Mouse (Mus musculus): Measurements from ENCODE around the gene Cyp2f2. TPM values are rescaled to one million over a fixed set of nuclear protein-coding genes. Genes with fewer than 3 reads are reported as not detected.

Gene Cyp2f2
- total and polyA plus RNA-seq, 3 experiments: 2.1 to 993 (median 752) TPM

GRCm38 (mm10) chr7:27178324-27179216 is 58.9 kb downstream of the Cyp2f2 start, which contains the start of gene Rab4b:
Gene Rab4b, minus strand, starts transcription at chr7:27178896.
- peak; percentile 99 for DNase-seq

DNA sequence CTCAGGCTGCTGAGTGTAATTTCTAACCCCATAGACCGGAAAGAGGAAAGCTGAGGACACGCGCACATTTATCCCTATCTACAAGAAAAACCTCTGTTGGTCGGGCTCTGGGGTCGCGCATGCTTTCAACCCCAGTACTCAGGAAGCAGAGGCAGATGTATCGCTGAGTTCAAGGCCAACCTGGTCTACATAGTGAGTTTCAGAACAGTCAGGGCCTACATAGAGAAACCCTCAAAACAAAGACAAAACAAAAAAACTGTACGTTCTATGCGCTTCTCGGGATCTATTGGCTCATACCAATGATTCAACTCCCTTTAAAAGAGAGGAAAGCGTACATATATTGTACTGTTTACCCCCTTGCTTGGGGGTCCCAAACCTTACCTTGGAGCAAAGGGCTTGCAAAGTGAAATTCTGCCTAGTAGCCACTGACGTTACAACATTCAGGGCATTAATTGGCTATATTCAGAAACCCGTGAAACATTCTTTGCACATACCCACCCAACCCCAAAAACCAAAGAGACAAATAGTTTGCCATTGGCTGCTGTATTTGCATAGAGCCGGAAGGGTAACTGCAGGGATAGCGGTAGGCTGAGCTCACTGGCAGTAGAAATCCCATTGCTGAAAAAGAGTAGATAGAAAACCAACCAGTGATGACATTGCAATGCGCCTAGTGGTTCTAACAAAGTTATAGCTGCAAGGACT is 59.7 kb downstream of the Cyp2f2 start:
- no peak for DNase-seq

GRCm38 (mm10) chr7:27180036-27180435 is 60.3 kb downstream of the Cyp2f2 start:
- DNase-seq: peak; percentile 72

- no peak for DNase-seq
Observed at GRCm38 (mm10) chr7:27180837-27181695, 61.4 kb downstream of the Cyp2f2 start, which contains the start of the genes Gm21983 and Mia. Gene Gm21983, minus strand, starts transcription at chr7:27181086. Gene Mia, minus strand, starts transcription at chr7:27181157.

- DNase-seq: no peak
Observed at GRCm38 (mm10) chr7:27182498-27182897, 62.8 kb downstream of the Cyp2f2 start.

Small RNAs within 50 kb of the gene (microRNA-seq; reads per million reads assigned to microRNA genes)
- 0 to 0.88 reads per million in 2 experiments for gene Mir3101

Other genes with a start within 250 kb of the Cyp2f2 start
- not detected for gene Cyp2a22, start 180.5 kb upstream of the Cyp2f2 start, total RNA-seq (2021)
- gene Cyp2a22, start 180.5 kb upstream of the Cyp2f2 start, polyA plus RNA-seq (2012; rRNA removed): not detected in 2 replicates
- 1 to 10 TPM in 1 of 2 experiments, under 1 TPM in 1; 0.17 to 4.6 TPM for gene Cyp2a12, start 90.8 kb upstream of the Cyp2f2 start, total RNA-seq (2021)
- gene Cyp2a12, start 90.8 kb upstream of the Cyp2f2 start, polyA plus RNA-seq (2012; rRNA removed): 0.06 TPM in 1 of 2 replicates, not detected in the other
- not detected for gene Cyp2t4, start 33.8 kb downstream of the Cyp2f2 start, total RNA-seq (2021)
- not detected in 2 replicates for gene Cyp2t4, start 33.8 kb downstream of the Cyp2f2 start, polyA plus RNA-seq (2012; rRNA removed)
- gene Egln2, start 46.9 kb downstream of the Cyp2f2 start, total RNA-seq (2021): 100 to 1,000 TPM in 1 of 2 experiments, 10 to 100 TPM in 1; 85.6 to 101 TPM
- 142 and 144 TPM in 2 replicates for gene Egln2, start 46.9 kb downstream of the Cyp2f2 start, polyA plus RNA-seq (2012; rRNA removed)
- 10 to 100 TPM; 53.2 to 60.9 TPM for gene Rab4b, start 59.0 kb downstream of the Cyp2f2 start, total RNA-seq (2021)
- 86.9 and 97.4 TPM in 2 replicates for gene Rab4b, start 59.0 kb downstream of the Cyp2f2 start, polyA plus RNA-seq (2012; rRNA removed)
- gene Gm21983, start 61.2 kb downstream of the Cyp2f2 start, total RNA-seq (2021): not detected
- 0.10 TPM in 1 of 2 replicates, not detected in the other for gene Gm21983, start 61.2 kb downstream of the Cyp2f2 start, polyA plus RNA-seq (2012; rRNA removed)
- gene Mia, start 61.2 kb downstream of the Cyp2f2 start, total RNA-seq (2021): not detected
- 0.44 TPM in 1 of 2 replicates, not detected in the other for gene Mia, start 61.2 kb downstream of the Cyp2f2 start, polyA plus RNA-seq (2012; rRNA removed)
- 10 to 100 TPM; 21.6 to 24.9 TPM for gene BC024978, start 75.9 kb downstream of the Cyp2f2 start, total RNA-seq (2021)
- gene BC024978, start 75.9 kb downstream of the Cyp2f2 start, polyA plus RNA-seq (2012; rRNA removed): 24.9 and 25.2 TPM in 2 replicates
- 10 to 100 TPM; 72.5 to 93.0 TPM for gene Snrpa, start 76.4 kb downstream of the Cyp2f2 start, total RNA-seq (2021)
- 223 and 231 TPM in 2 replicates for gene Snrpa, start 76.4 kb downstream of the Cyp2f2 start, polyA plus RNA-seq (2012; rRNA removed)
- 10 to 100 TPM; 12.7 to 15.5 TPM for gene Itpkc, start 108.8 kb downstream of the Cyp2f2 start, total RNA-seq (2021)
- 10.1 and 10.6 TPM in 2 replicates for gene Itpkc, start 108.8 kb downstream of the Cyp2f2 start, polyA plus RNA-seq (2012; rRNA removed)
- gene Coq8b, start 113.1 kb downstream of the Cyp2f2 start, total RNA-seq (2021): 10 to 100 TPM; 49.7 to 64.4 TPM
- 175 and 219 TPM in 2 replicates for gene Coq8b, start 113.1 kb downstream of the Cyp2f2 start, polyA plus RNA-seq (2012; rRNA removed)
- gene Numbl, start 138.5 kb downstream of the Cyp2f2 start, total RNA-seq (2021): 10 to 100 TPM in 1 of 2 experiments, 1 to 10 TPM in 1; 5.2 to 13.3 TPM
- gene Numbl, start 138.5 kb downstream of the Cyp2f2 start, polyA plus RNA-seq (2012; rRNA removed): 37.2 and 48.0 TPM in 2 replicates
- gene Ltbp4, start 217.8 kb downstream of the Cyp2f2 start, total RNA-seq (2021): 10 to 100 TPM; 70.3 to 94.7 TPM
- 253 and 263 TPM in 2 replicates for gene Ltbp4, start 217.8 kb downstream of the Cyp2f2 start, polyA plus RNA-seq (2012; rRNA removed)
- gene Shkbp1, start 236.1 kb downstream of the Cyp2f2 start, total RNA-seq (2021): 10 to 100 TPM; 11.3 to 22.5 TPM
- 60.8 and 74.5 TPM in 2 replicates for gene Shkbp1, start 236.1 kb downstream of the Cyp2f2 start, polyA plus RNA-seq (2012; rRNA removed)
- 1 to 10 TPM in 1 of 2 experiments, not detected in 1; 6.3 TPM for gene Gm20479, start 237.5 kb downstream of the Cyp2f2 start, total RNA-seq (2021)
- gene Gm20479, start 237.5 kb downstream of the Cyp2f2 start, polyA plus RNA-seq (2012; rRNA removed): 0.28 TPM in 2 replicates

Data from adrenal gland, adult 2 months (tissue).